Mouse (Mus musculus) CH12.LX (cell line): ENCODE data around the gene Rpp14. TPM values are rescaled to one million over a fixed set of nuclear protein-coding genes. Genes with fewer than 3 reads are reported as not detected.

ENCODE experiments used
- DNase-seq: peaks from one replicate; pipeline ENCODE4 v3.0.0-alpha.2; 2013; ENCODE audit errors: extremely low read depth
- H3K27ac ChIP-seq: 2 replicates; pipeline ENCODE4 v1.5.1; 2012; ENCODE audit warnings: low read depth, mild to moderate bottlenecking, control low read depth, moderate library complexity; ENCODE audit not compliant: insufficient read depth
- H3K27me3 ChIP-seq: replicated peaks from 2 replicates; pipeline ENCODE3; 2012; ENCODE audit warnings: inconsistent platforms
- H3K36me3 ChIP-seq, 2 experiments: replicated peaks in 1 of 2; 2 replicates each; pipeline versions ENCODE3 to v1.6.1; 2012; ENCODE audit warnings: inconsistent platforms in 1 of 2, low read length in 1 of 2, mild to moderate bottlenecking in 1 of 2, mixed read lengths in 1 of 2, moderate library complexity in 1 of 2; ENCODE audit not compliant: control insufficient read depth in 1 of 2, insufficient read depth in 1 of 2
- H3K4me1 ChIP-seq, 2 experiments: 2 replicates each; pipeline ENCODE4 v1.6.1; 2012; ENCODE audit warnings: inconsistent platforms in 1 of 2, moderate library complexity in 1 of 2; ENCODE audit not compliant: insufficient read depth in 2 of 2, control insufficient read depth in 1 of 2
- H3K4me2 ChIP-seq: 2 replicates; pipeline ENCODE4 v1.6.1; 2012; ENCODE audit warnings: low read depth, mild to moderate bottlenecking, control low read depth; ENCODE audit not compliant: poor library complexity, insufficient read depth, severe bottlenecking
- H3K4me3 ChIP-seq, 3 experiments: fragments of 150-350 bp in 1 of 3; sonication (generic) in 1 of 3; replicated peaks in 1 of 3; 2 replicates each; pipeline versions ENCODE3 to v1.5.1; 2011 to 2012; ENCODE audit warnings: low read depth in 2 of 3, low read length in 2 of 3, mild to moderate bottlenecking in 2 of 3, moderate library complexity in 2 of 3, control low read depth in 1 of 3, improper control_type of control experiment in 1 of 3, inconsistent platforms in 1 of 3, mixed read lengths in 1 of 3; ENCODE audit not compliant: poor library complexity in 1 of 3
- H3K79me2 ChIP-seq: replicated peaks from 2 replicates; pipeline ENCODE4 v1.6.1; 2012; ENCODE audit warnings: mild to moderate bottlenecking, moderate library complexity; ENCODE audit not compliant: control insufficient read depth, poor library complexity, insufficient read depth, severe bottlenecking; ENCODE audit errors: extremely low read depth
- H3K9ac ChIP-seq: 2 replicates; pipeline ENCODE4 v1.6.1; 2012; ENCODE audit warnings: low read depth, mild to moderate bottlenecking, control low read depth, moderate library complexity; ENCODE audit not compliant: insufficient read depth
- H3K9me3 ChIP-seq: replicated peaks from 2 replicates; pipeline ENCODE3; 2012; ENCODE audit warnings: low read length, inconsistent platforms, mixed read lengths
- BHLHE40 ChIP-seq: IDR thresholded peaks from 2 replicates; pipeline ENCODE4 v1.6.1; 2011; ENCODE audit warnings: mild to moderate bottlenecking, low read depth, low read length, improper control_type of control experiment
- CHD1 ChIP-seq: IDR thresholded peaks from 2 replicates; pipeline ENCODE4 v1.6.1; 2012; ENCODE audit warnings: low read depth, low read length, improper control_type of control experiment, inconsistent platforms
- CHD2 ChIP-seq: IDR thresholded peaks from 2 replicates; pipeline ENCODE4 v1.6.1; 2011; ENCODE audit warnings: low read length, improper control_type of control experiment
- ETS1 ChIP-seq: conservative IDR thresholded peaks from 2 replicates; pipeline ENCODE4 v1.6.1; 2012; ENCODE audit warnings: low read depth, mild to moderate bottlenecking, inconsistent platforms, low read length, improper control_type of control experiment, moderate library complexity
- KAT2A ChIP-seq: IDR thresholded peaks from 2 replicates; pipeline ENCODE4 v1.6.1; 2012; ENCODE audit warnings: low read length, improper control_type of control experiment, inconsistent platforms; ENCODE audit not compliant: insufficient replicate concordance
- NELFE ChIP-seq: IDR thresholded peaks from 2 replicates; pipeline ENCODE4 v1.6.1; 2011; ENCODE audit warnings: low read depth, low read length, improper control_type of control experiment
- NRF1 ChIP-seq: IDR thresholded peaks from 2 replicates; pipeline ENCODE4 v1.6.1; 2014; ENCODE audit warnings: low read depth, mild to moderate bottlenecking, inconsistent platforms, low read length, improper control_type of control experiment, moderate library complexity
- POLR2A ChIP-seq: IDR thresholded peaks from 2 replicates; pipeline ENCODE4 v1.6.1; 2011; ENCODE audit warnings: low read depth, mild to moderate bottlenecking, improper control_type of control experiment, low read length
- RCOR1 ChIP-seq: conservative IDR thresholded peaks from 2 replicates; pipeline ENCODE4 v1.6.1; 2012; ENCODE audit warnings: low read depth, mild to moderate bottlenecking, inconsistent platforms, low read length, improper control_type of control experiment
- SIN3A ChIP-seq: IDR thresholded peaks from 2 replicates; pipeline ENCODE4 v1.6.1; 2012; ENCODE audit warnings: low read length, improper control_type of control experiment, inconsistent platforms
- TBP ChIP-seq: conservative IDR thresholded peaks from 2 replicates; pipeline ENCODE4 v1.6.1; 2011; ENCODE audit warnings: low read depth, low read length, improper control_type of control experiment
- USF1 ChIP-seq: IDR thresholded peaks from 2 replicates; pipeline ENCODE4 v1.6.1; 2014; ENCODE audit warnings: low read depth, mild to moderate bottlenecking, inconsistent platforms, low read length, improper control_type of control experiment
- ZNF384 ChIP-seq: IDR thresholded peaks from 2 replicates; pipeline ENCODE4 v1.6.1; 2012; ENCODE audit warnings: low read depth, low read length, improper control_type of control experiment, inconsistent platforms
- dilution Hi-C: fragments of 300-500 bp; cut with MboI; formaldehyde crosslinking; loops from 2 replicates; pipeline ENCODE4 v1.14.3; 2020; ENCODE audit warnings: low sequenced_read_pairs; ENCODE audit not compliant: extremely low pct_unique_long_range_greater_than_20kb, extremely low pct_ligation_motif_present
- in situ Hi-C: fragments of 300-500 bp; cut with MboI; formaldehyde crosslinking; loops from 3 replicates; pipeline ENCODE4 v1.14.3; 2019; ENCODE audit warnings: low sequenced_read_pairs, low pct_ligation_motif_present, low pct_unique_long_range_greater_than_20kb, mixed read lengths
- polyA plus RNA-seq: library from polyadenylated mRNA; unstranded; fragments of >175 nt; gene quantifications from 2 replicates; pipeline ENCODE4 v1.2.1, GENCODE M21; 2012; ENCODE audit warnings: low read depth; ENCODE audit not compliant: insufficient read length
- total RNA-seq, 2 experiments: library from RNA; depleted of rRNA; stranded (reverse); fragments of 300-350 nt in 1 of 2; fragments of >200 nt in 1 of 2; gene quantifications; 2 replicates each; pipeline ENCODE4 v1.2.3; 2012 to 2014

Rpp14 gene
- total and polyA plus RNA-seq, 3 experiments: 32.4 to 140 (median 101) TPM

DNA sequence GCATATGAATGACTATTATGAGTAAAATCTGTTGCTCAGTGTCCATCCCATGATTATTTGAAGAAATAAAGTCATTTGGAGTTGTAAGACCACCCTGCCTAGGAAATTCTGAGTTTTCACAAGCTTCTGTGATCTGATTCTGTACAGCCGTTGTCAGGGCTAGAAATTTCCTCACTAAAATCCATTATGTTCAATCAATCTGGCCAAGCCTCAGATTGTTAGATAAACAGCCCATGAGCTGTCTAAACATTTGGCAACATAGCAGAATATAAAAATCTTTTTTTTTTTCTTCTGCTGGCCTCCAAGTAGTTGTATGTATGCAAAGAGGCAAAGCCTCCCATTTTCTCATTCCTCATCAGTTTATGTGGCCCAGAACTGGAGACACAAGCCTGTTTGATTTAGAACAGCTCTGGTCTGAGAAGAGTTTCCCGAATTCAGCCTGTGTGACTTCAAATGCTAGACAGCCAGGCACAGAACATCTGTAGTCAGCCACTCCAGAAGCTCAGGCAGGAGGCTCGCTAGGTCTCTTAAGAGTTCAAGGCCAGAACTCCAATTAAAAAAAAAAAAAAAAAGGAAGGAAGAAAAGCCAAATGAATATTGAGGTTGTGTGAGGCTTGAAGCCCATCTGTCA, 14.9 kb downstream of the Rpp14 start:
- no peaks in the 10 kb centered on the region for H3K9me3 ChIP-seq
- dilution Hi-C loops: no loop called here
- H3K27me3 ChIP-seq: no peaks in the 10 kb centered on the region
- no peak overlapping the region for H3K27ac ChIP-seq
- no peak for DNase-seq
- TF ChIP-seq KAT2A: no peak
- peaks cover 9% of the 10 kb centered on the region for H3K79me2 ChIP-seq
- no peak overlapping the region for H3K4me2 ChIP-seq
- no peak overlapping the region for H3K9ac ChIP-seq
- in situ Hi-C loops: loop anchor here (5.0 to 10.0 kb wide), 2 partner anchors 57 to 220 kb away; partner anchors contain the start of gene Fam107a
- no peak overlapping the region for H3K4me3 ChIP-seq
- peaks cover 11 to 19% of the 10 kb centered on the region in 2 experiments for H3K36me3 ChIP-seq
- H3K4me1 ChIP-seq: peaks cover 0 to 35% of the 10 kb centered on the region in 2 experiments; a peak in 3 of 4 replicates

GRCm38 (mm10) chr14:8095562-8095950, 15.4 kb downstream of the Rpp14 start:
- Histone ChIP-seq H3K4me3 (no peak overlapping the region), H3K4me1 (peaks cover 0 to 40% of the 10 kb centered on the region in 2 experiments; a peak in 3 of 4 replicates), H3K27ac (no peak overlapping the region), H3K9ac (no peak overlapping the region), H3K9me3 (no peaks in the 10 kb centered on the region), H3K79me2 (peaks cover 12% of the 10 kb centered on the region), H3K36me3 (peaks cover 7 to 14% of the 10 kb centered on the region in 2 experiments), H3K4me2 (no peak overlapping the region), H3K27me3 (no peaks in the 10 kb centered on the region)
- DNase-seq: no peak
- in situ Hi-C loops: loop anchor here (5.0 to 10.0 kb wide), 2 partner anchors 57 to 219 kb away; partner anchors contain the start of gene Fam107a
- no peak for TF ChIP-seq TBP
- no peak for TF ChIP-seq ZNF384
- TF ChIP-seq SIN3A: no peak
- no peak for TF ChIP-seq ETS1
- no peak for TF ChIP-seq POLR2A
- no peak for TF ChIP-seq RCOR1
- no peak for TF ChIP-seq NRF1
- no peak for TF ChIP-seq BHLHE40
- TF ChIP-seq USF1: no peak
- no peak for TF ChIP-seq CHD2
- no peak for TF ChIP-seq NELFE
- TF ChIP-seq CHD1: no peak
- dilution Hi-C loops: no loop called here
